Mouse (Mus musculus) gastrocnemius, postnatal 4 days (tissue): ENCODE results near the gene Arsa. TPM values are rescaled to one million over a fixed set of nuclear protein-coding genes. Genes with fewer than 3 reads are reported as not detected.
A peak's percentile ranks its signal among the peaks of the same experiment; 100 is the strongest.

Experiments
- DNase-seq, 2 experiments: peaks; one replicate each; pipeline ENCODE4 v3.0.0; 2021 to 2022; ENCODE audit warnings: low spot score in 2 of 2, mixed read lengths in 2 of 2
- total RNA-seq, 2 experiments: library from RNA; stranded (reverse); gene quantifications; 2 replicates each; pipeline ENCODE4 v1.2.3; 2021

Gene Arsa
- total RNA-seq, 2 experiments from 2014 or later = 13.6 to 15.2 TPM

- no peak for DNase-seq
Measured at GRCm38 (mm10) chr15:89496841-89497240, 19.6 kb upstream of the Arsa start.

GRCm38 (mm10) chr15:89496131-89496530, 18.9 kb upstream of the Arsa start:
- no peak for DNase-seq

GRCm38 (mm10) chr15:89494970-89495369, 17.7 kb upstream of the Arsa start:
- DNase-seq = no peak

- DNase-seq = no peak
Measured at GRCm38 (mm10) chr15:89488611-89489117, 11.4 kb upstream of the Arsa start.

GRCm38 (mm10) chr15:89488182-89488581, 11.0 kb upstream of the Arsa start:
- no peak for DNase-seq

- peak in 1 of 2 experiments; percentile 43 for DNase-seq
Measured at GRCm38 (mm10) chr15:89480584-89480983, 3.4 kb upstream of the Arsa start.

GRCm38 (mm10) chr15:89478622-89479021, 1.4 kb upstream of the Arsa start:
- no peak for DNase-seq

- no peak for DNase-seq
Measured at GRCm38 (mm10) chr15:89477806-89478205, 581 bp upstream of the Arsa start.

GRCm38 (mm10) chr15:89476475-89476815, 780 bp downstream of the Arsa start:
- no peak for DNase-seq

GRCm38 (mm10) chr15:89475611-89476474, 1.4 kb downstream of the Arsa start:
- peak; percentile 82 to 93 for DNase-seq

GRCm38 (mm10) chr15:89475293-89475600, 2.0 kb downstream of the Arsa start:
- no peak for DNase-seq

- DNase-seq = no peak
Measured at GRCm38 (mm10) chr15:89474596-89475292, 2.5 kb downstream of the Arsa start.

GRCm38 (mm10) chr15:89473921-89474320, 3.3 kb downstream of the Arsa start:
- DNase-seq = no peak

GRCm38 (mm10) chr15:89473370-89473769, 3.9 kb downstream of the Arsa start:
- DNase-seq = no peak

GRCm38 (mm10) chr15:89471476-89471875, 5.7 kb downstream of the Arsa start:
- no peak for DNase-seq

- no peak for DNase-seq
Measured at GRCm38 (mm10) chr15:89468577-89468976, 8.6 kb downstream of the Arsa start.

- DNase-seq = no peak
Measured at GRCm38 (mm10) chr15:89465052-89465451, 12.2 kb downstream of the Arsa start.

- no peak for DNase-seq
Measured at GRCm38 (mm10) chr15:89463334-89464235, 13.6 kb downstream of the Arsa start.

- no peak for DNase-seq
Measured at GRCm38 (mm10) chr15:89462176-89462575, 15.0 kb downstream of the Arsa start.

GRCm38 (mm10) chr15:89461321-89461720, 15.9 kb downstream of the Arsa start:
- no peak for DNase-seq

- no peak for DNase-seq
Measured at GRCm38 (mm10) chr15:89460298-89460697, 16.9 kb downstream of the Arsa start.
